Mouse (Mus musculus): ENCODE measurements at regions not wholly inside any gene's neighbourhood (a gene's known extent, or its start where the extent isn't known, plus 50 kb on each side); places are given as distances from the start of the nearest gene placed in this dataset.

DNA sequence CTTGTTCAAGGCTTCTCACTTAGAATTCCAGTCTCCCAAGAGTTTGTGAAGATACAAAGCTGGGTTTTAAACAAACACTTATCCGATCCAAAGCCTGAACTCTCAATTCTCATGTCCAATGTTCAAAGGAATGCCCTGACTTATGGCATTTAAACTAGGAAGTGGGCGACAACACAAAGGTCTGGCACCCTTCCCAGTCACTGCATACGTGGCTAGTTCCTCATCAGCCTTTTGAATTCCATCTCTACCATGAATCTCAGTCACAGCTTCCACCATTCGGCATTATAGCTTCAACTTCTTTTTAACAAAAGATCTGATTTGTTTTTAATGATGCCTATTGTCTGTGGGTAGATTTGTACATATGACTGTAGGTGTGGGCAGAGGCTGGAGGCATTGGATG is 115.7 kb upstream of the Fndc3a start:
- H3K9me3 ChIP-seq (ENCODE audit: low read length): no peaks in the 10 kb centered on the region
- no peak overlapping the region for H3K27ac ChIP-seq (ENCODE audit: low read length)
- TF ChIP-seq CTCF (IDR thresholded peaks at IDR 0.05) (no peak), EP300 (IDR thresholded peaks at IDR 0.05) (no peak)
- no peaks in the 10 kb centered on the region for H3K27me3 ChIP-seq (replicated peaks; ENCODE audit: insufficient read depth, low read length)
- H3K4me3 ChIP-seq (ENCODE audit: low read depth, low read length): no peak overlapping the region
- H3K4me2 ChIP-seq (replicated peaks; ENCODE audit: low read depth, low read length): no peak overlapping the region
- peak; percentile 33 for DNase-seq (ENCODE audit: low spot score)
- WGBS: 16% methylated on average over 4 of the region's 4 CpGs
- no peak for ATAC-seq
- no peaks in the 10 kb centered on the region for H3K36me3 ChIP-seq (ENCODE audit: insufficient read depth, low read length)
- H3K4me1 ChIP-seq (ENCODE audit: insufficient read depth, low read depth, low read length): no peaks in the 10 kb centered on the region
- no peak overlapping the region for H3K9ac ChIP-seq (replicated peaks; ENCODE audit: low read depth)

DNA sequence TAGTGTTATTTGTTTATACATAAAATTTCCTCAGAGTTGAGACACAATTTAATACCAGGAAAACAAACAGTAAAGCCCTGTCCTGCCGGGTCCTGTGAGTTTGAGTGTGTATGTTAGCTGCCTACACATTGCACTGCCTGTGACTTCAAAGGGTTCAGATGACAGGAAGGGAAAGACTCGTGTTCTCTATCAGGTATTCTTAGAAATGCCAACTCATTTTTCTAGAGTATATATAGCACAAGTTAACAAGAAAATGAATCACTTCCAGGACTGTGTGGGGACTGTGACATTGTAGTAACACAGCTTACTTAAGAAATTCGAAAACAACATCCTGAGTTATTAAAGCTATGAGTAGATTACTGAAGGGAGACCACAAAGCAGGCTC is 112.4 kb upstream of the Fndc3a start:
- no peaks in the 10 kb centered on the region for H3K9me3 ChIP-seq (ENCODE audit: low read length)
- peak; percentile 40; the same call in 1 of the 2 replicates for ATAC-seq
- WGBS: 17% methylated on average over 3 of the region's 3 CpGs
- H3K9ac ChIP-seq (replicated peaks; ENCODE audit: low read depth): no peak overlapping the region
- no peak overlapping the region for H3K4me2 ChIP-seq (replicated peaks; ENCODE audit: low read depth, low read length)
- H3K4me3 ChIP-seq (ENCODE audit: low read depth, low read length): no peak overlapping the region
- TF ChIP-seq EP300 (IDR thresholded peaks at IDR 0.05) (0 out of 2 replicates have a peak, but pooled peaks have one; percentile 11), CTCF (IDR thresholded peaks at IDR 0.05) (no peak)
- H3K4me1 ChIP-seq (ENCODE audit: insufficient read depth, low read depth, low read length): no peaks in the 10 kb centered on the region
- DNase-seq (ENCODE audit: low spot score): no peak
- no peaks in the 10 kb centered on the region for H3K27me3 ChIP-seq (replicated peaks; ENCODE audit: insufficient read depth, low read length)
- H3K27ac ChIP-seq (ENCODE audit: low read length): no peak overlapping the region
- no peaks in the 10 kb centered on the region for H3K36me3 ChIP-seq (ENCODE audit: insufficient read depth, low read length)

DNA sequence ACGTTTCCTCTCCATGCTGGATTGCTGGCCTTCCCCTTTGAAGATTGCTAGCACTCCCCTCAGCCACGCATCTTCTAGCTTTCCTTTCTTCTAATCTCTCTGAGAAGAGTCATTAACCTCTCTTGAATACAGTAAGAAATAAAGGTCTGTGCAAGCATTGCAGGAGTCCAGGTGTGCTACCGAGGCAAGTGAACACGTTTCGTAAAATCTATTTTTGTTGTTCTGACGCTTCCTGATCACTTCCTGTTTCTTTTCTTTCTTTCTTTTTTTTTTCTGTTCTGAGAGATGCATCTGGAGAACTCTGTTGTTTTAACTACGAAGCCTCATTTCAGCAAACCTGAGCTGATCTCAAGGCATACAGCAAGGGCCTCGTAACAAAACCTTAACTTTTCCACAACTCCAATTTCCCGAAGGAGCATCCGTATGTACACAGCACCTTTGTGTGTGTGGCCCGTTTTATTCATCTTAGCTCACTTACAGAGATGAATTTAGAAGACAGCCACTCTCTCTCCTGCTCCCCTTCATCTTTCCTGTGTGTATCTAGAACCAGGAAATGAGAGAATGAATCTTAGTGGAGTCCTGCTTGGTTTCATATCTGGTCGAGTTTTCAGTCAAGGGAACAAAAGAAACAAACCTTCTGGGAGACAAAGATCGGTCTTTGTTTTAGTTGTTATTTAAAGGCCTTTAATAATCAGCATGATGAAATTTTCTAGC is 111.9 kb upstream of the Fndc3a start:
- H3K4me2 ChIP-seq (replicated peaks; ENCODE audit: low read depth, low read length): no peak overlapping the region
- ATAC-seq (no peak), DNase-seq (ENCODE audit: low spot score) (peak; percentile 45)
- 58% methylated on average over 13 of the region's 13 CpGs for WGBS
- H3K4me3 ChIP-seq (ENCODE audit: low read depth, low read length): no peak overlapping the region
- H3K9me3 ChIP-seq (ENCODE audit: low read length): no peaks in the 10 kb centered on the region
- no peak overlapping the region for H3K27ac ChIP-seq (ENCODE audit: low read length)
- TF ChIP-seq EP300 (IDR thresholded peaks at IDR 0.05): no peak
- TF ChIP-seq CTCF (IDR thresholded peaks at IDR 0.05): no peak
- H3K27me3 ChIP-seq (replicated peaks; ENCODE audit: insufficient read depth, low read length): no peaks in the 10 kb centered on the region
- H3K4me1 ChIP-seq (ENCODE audit: insufficient read depth, low read depth, low read length): no peaks in the 10 kb centered on the region
- no peaks in the 10 kb centered on the region for H3K36me3 ChIP-seq (ENCODE audit: insufficient read depth, low read length)
- H3K9ac ChIP-seq (replicated peaks; ENCODE audit: low read depth): no peak overlapping the region

DNA sequence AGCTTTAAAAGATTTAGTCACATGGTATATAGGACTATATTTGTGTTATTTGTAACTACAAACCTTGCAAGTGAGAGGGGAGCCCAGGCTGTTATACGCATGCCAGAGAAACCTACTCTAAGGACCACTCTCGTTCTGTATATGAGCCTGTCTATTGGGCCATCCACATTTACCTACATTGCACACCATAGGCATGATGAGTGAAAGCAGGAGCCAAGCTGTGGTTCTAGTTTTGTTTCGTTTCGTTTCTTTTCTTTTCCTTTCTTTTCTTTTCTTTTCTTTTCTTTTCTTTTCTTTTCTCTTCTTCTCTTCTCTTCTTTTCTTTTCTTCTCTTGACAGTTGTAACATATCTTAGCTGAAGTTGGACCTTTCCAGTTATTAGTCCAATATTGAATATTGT is 109.2 kb upstream of the Fndc3a start:
- TF ChIP-seq EP300 (IDR thresholded peaks at IDR 0.05): no peak
- TF ChIP-seq CTCF (IDR thresholded peaks at IDR 0.05): no peak
- DNase-seq (ENCODE audit: low spot score) (no peak), ATAC-seq (no peak)
- H3K9me3 ChIP-seq (ENCODE audit: low read length): no peaks in the 10 kb centered on the region
- H3K4me3 ChIP-seq (ENCODE audit: low read depth, low read length): no peak overlapping the region
- no peak overlapping the region for H3K9ac ChIP-seq (replicated peaks; ENCODE audit: low read depth)
- H3K4me1 ChIP-seq (ENCODE audit: insufficient read depth, low read depth, low read length): no peaks in the 10 kb centered on the region
- H3K27ac ChIP-seq (ENCODE audit: low read length): no peak overlapping the region
- no peaks in the 10 kb centered on the region for H3K27me3 ChIP-seq (replicated peaks; ENCODE audit: insufficient read depth, low read length)
- H3K36me3 ChIP-seq (ENCODE audit: insufficient read depth, low read length): no peaks in the 10 kb centered on the region
- 92% methylated on average over 4 of the region's 4 CpGs for WGBS
- no peak overlapping the region for H3K4me2 ChIP-seq (replicated peaks; ENCODE audit: low read depth, low read length)

DNA sequence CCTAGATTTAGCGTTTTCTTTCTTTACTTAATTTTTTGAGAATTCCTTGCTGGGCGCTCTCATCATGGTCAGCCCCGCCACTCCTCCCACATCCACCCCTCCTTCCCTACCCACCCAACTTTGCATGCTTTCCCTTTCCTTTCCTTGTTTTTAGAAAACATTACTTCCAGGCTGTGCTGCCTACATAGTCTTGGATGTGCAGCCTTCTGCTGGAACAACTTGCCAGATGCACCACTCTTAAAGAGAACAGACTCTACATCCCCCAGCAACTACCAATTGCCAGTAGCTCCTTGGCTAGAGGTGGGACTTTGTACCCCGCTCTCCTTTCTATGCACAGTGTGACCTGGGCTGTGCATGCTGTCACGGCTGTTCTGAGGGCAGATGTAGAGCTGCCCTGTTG is 108.0 kb upstream of the Fndc3a start:
- TF ChIP-seq CTCF (IDR thresholded peaks at IDR 0.05) (no peak), EP300 (IDR thresholded peaks at IDR 0.05) (no peak)
- 86% methylated on average over 5 of the region's 5 CpGs for WGBS

DNA sequence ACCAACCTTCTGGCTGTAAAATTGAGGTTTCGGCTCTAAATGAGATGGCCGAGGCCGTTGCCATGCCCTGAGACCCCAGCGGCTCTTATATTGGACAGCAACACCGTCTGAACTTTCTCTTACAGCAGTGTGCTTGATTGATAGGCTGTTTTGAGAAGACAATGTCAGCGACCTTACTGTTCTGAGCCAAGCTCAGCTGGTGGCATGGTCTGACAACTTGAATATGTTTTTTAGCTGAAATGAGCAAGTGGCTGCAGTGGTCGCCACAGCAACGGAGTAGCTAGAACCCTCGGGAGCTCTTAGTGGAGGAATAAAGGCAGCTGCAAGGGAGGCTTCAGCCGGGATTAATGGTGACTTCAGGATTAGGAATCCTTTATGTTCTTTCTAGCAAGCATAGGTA is 107.0 kb upstream of the Fndc3a start:
- Histone ChIP-seq H3K4me3 (ENCODE audit: low read depth, low read length) (no peak overlapping the region), H3K4me2 (replicated peaks; ENCODE audit: low read depth, low read length) (no peak overlapping the region), H3K27me3 (replicated peaks; ENCODE audit: insufficient read depth, low read length) (no peaks in the 10 kb centered on the region), H3K4me1 (ENCODE audit: insufficient read depth, low read depth, low read length) (no peaks in the 10 kb centered on the region), H3K27ac (ENCODE audit: low read length) (no peak overlapping the region), H3K36me3 (ENCODE audit: insufficient read depth, low read length) (no peaks in the 10 kb centered on the region), H3K9ac (replicated peaks; ENCODE audit: low read depth) (no peak overlapping the region), H3K9me3 (ENCODE audit: low read length) (no peaks in the 10 kb centered on the region)
- DNase-seq (ENCODE audit: low spot score) (peak; percentile 40), ATAC-seq (peak; percentile 43; the same call in 1 of the 2 replicates)
- no peak for TF ChIP-seq EP300 (IDR thresholded peaks at IDR 0.05)
- WGBS: 30% methylated on average over 10 of the region's 10 CpGs

More for the DNA sequence above, 108.0 kb upstream of the Fndc3a start:
- no peak overlapping the region for H3K9ac ChIP-seq (replicated peaks; ENCODE audit: low read depth)
- DNase-seq (ENCODE audit: low spot score): no peak
- no peak overlapping the region for H3K27ac ChIP-seq (ENCODE audit: low read length)
- ATAC-seq: no peak
- no peaks in the 10 kb centered on the region for H3K4me1 ChIP-seq (ENCODE audit: insufficient read depth, low read depth, low read length)
- no peaks in the 10 kb centered on the region for H3K36me3 ChIP-seq (ENCODE audit: insufficient read depth, low read length)
- no peak overlapping the region for H3K4me2 ChIP-seq (replicated peaks; ENCODE audit: low read depth, low read length)
- no peak overlapping the region for H3K4me3 ChIP-seq (ENCODE audit: low read depth, low read length)
- H3K27me3 ChIP-seq (replicated peaks; ENCODE audit: insufficient read depth, low read length): no peaks in the 10 kb centered on the region
- no peaks in the 10 kb centered on the region for H3K9me3 ChIP-seq (ENCODE audit: low read length)
